Mouse (Mus musculus): ENCODE measurements around the gene Ssh3. TPM values are rescaled to one million over a fixed set of nuclear protein-coding genes. Genes with fewer than 3 reads are reported as not detected.

Gene Ssh3
- 31.8 and 33.6 TPM in 2 replicates for polyA plus RNA-seq (2015; fragmentation: Nextera tagmentation; extraction: Ambion mirVana)

DNA sequence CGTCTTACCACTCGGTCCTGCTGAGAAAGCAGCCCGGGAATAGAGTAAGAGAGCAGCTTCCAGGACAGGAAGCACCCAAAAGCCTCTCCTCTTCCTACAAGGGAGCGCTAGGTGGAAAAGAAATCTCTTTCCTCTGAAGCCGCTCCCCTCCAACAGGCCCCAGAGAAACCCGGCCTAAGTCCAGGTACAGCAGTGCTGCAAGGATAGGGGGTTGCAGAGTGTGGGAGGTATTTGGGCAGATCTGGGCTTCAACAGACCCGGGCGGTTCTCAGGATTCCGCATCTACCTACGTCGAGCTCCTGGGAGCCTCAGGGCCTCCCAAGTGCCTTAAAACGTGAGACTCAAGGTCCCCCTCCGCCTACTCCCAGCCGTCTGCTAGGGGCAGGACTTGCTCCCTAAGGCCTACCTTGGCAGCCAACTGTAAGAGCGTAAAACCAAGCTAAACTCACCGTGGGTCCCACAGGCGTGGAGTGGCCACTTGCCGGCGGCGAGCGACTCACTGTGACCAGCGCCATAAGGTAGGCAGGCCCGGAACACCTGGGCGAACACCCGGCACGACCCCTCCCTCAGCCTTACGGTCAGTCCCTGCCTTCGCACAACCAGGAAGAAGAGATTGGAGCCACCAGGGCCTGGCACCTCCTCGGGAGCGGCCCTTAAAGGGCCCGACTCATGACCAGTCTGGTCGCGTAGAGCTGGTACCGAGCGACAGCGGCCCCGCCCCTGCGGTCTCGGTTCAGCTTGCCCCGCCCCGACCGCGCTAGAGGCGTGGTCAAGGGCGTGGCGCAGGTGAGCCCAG lies at the start of gene Ssh3:
Gene Ssh3 (minus strand): TSS at position 615 of the 796 bp plus-strand sequence.
- 5% methylated on average over 46 of the region's 46 CpGs for WGBS

DNA sequence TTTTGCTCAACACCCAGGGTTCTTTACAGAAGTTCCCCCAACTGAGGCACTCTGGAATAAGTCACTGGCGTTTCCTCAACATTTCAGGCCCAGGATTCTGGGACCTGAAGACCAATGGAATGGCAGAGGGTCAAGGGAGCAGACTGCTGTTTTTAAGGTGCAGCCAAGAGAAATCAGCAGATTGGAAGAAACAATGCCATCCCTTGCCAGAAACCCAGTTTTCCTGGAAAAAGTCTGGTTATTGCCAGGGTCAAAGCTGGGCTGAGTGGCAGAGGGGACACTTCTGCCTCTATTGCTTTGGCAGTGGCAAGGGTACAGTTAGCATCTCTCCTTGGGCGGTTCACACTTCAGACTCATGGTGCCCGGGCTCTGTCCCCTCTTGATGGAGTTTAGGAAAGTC lies 48.2 kb upstream of the Ssh3 start:
- H3K4me2 ChIP-seq (ENCODE audit: low read depth, low read length), result no peak overlapping the region
- no peak overlapping the region for H3K27ac ChIP-seq (ENCODE audit: low read length)
- H3K9me3 ChIP-seq (ENCODE audit: control insufficient read depth, low read length), result no peaks in the 10 kb centered on the region
- H3K4me3 ChIP-seq (ENCODE audit: low read length), result no peak overlapping the region
- no peaks in the 10 kb centered on the region for H3K27me3 ChIP-seq (replicated peaks; ENCODE audit: control insufficient read depth, insufficient read depth, low read length)
- 86% methylated on average over 3 of the region's 3 CpGs for WGBS
- ATAC-seq, result no peak
- peaks cover 34% of the 10 kb centered on the region for H3K36me3 ChIP-seq (ENCODE audit: control insufficient read depth, insufficient read depth, low read length)
- 0 out of 2 replicates have a peak, but pooled peaks cover 4% of the 10 kb centered on the region for H3K4me1 ChIP-seq (ENCODE audit: control insufficient read depth, insufficient read depth, low read length)
- no peak overlapping the region for H3K9ac ChIP-seq (ENCODE audit: low read depth, low read length)

More for the DNA sequence above, at the start of gene Ssh3:
- Histone ChIP-seq H3K9ac (ENCODE audit: low read depth, low read length) (peak within 1 kb of the TSS; percentile 76), H3K9me3 (ENCODE audit: control insufficient read depth, low read length) (no peaks in the 10 kb centered on the region), H3K4me3 (ENCODE audit: low read length) (peak within 1 kb of the TSS; percentile 60), H3K27me3 (replicated peaks; ENCODE audit: control insufficient read depth, insufficient read depth, low read length) (no peaks in the 10 kb centered on the region), H3K4me1 (ENCODE audit: control insufficient read depth, insufficient read depth, low read length) (peaks cover 12% of the 10 kb centered on the region), H3K4me2 (ENCODE audit: low read depth, low read length) (peak within 1 kb of the TSS; percentile 66), H3K27ac (ENCODE audit: low read length) (peak within 1 kb of the TSS; percentile 39), H3K36me3 (ENCODE audit: control insufficient read depth, insufficient read depth, low read length) (no peaks in the 10 kb centered on the region)
- peak; percentile 99 for ATAC-seq

- H3K4me1 ChIP-seq (ENCODE audit: control insufficient read depth, insufficient read depth, low read length), result 0 out of 2 replicates have a peak, but pooled peaks cover 4% of the 10 kb centered on the region
- no peaks in the 10 kb centered on the region for H3K9me3 ChIP-seq (ENCODE audit: control insufficient read depth, low read length)
- H3K4me2 ChIP-seq (ENCODE audit: low read depth, low read length), result no peak overlapping the region
- H3K27ac ChIP-seq (ENCODE audit: low read length), result peak overlapping the region; percentile 52; the same call in 1 of the 2 replicates
- no peak overlapping the region for H3K4me3 ChIP-seq (ENCODE audit: low read length)
- H3K36me3 ChIP-seq (ENCODE audit: control insufficient read depth, insufficient read depth, low read length), result peaks cover 23% of the 10 kb centered on the region
- ATAC-seq, result peak; percentile 39; the same call in 1 of the 2 replicates
- WGBS, result 48% methylated on average over 6 of the region's 6 CpGs
- no peaks in the 10 kb centered on the region for H3K27me3 ChIP-seq (replicated peaks; ENCODE audit: control insufficient read depth, insufficient read depth, low read length)
- no peak overlapping the region for H3K9ac ChIP-seq (ENCODE audit: low read depth, low read length)
These were observed 46.4 kb upstream of the Ssh3 start for GRCm38 (mm10) chr19:4315223-4315944.

DNA sequence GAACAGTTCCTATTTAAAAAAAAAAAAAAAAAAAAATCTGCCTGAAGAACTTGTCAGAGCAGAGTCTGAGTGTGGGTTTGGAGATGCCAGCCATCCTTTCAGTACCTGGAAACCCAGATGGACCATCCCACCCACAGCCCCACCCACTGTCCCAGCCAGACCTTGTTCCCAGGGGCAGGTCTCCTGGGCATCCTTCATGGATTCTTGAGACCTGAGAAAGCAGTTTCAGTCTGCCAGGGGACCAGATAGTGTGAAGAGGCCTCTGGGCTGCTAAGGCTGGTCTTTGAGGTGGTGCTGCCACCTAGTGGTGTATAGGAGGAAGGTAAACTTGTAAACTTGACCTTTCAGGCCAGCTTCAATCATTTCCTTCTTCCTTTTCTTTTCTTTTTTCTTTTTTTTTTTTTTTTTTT lies 40.8 kb upstream of the Ssh3 start:
- no peak overlapping the region for H3K4me3 ChIP-seq (ENCODE audit: low read length)
- H3K9ac ChIP-seq (ENCODE audit: low read depth, low read length), result no peak overlapping the region
- H3K27ac ChIP-seq (ENCODE audit: low read length), result no peak overlapping the region
- H3K9me3 ChIP-seq (ENCODE audit: control insufficient read depth, low read length), result no peaks in the 10 kb centered on the region
- no peaks in the 10 kb centered on the region for H3K36me3 ChIP-seq (ENCODE audit: control insufficient read depth, insufficient read depth, low read length)
- H3K27me3 ChIP-seq (replicated peaks; ENCODE audit: control insufficient read depth, insufficient read depth, low read length), result no peaks in the 10 kb centered on the region
- no peak for ATAC-seq
- H3K4me2 ChIP-seq (ENCODE audit: low read depth, low read length), result no peak overlapping the region
- H3K4me1 ChIP-seq (ENCODE audit: control insufficient read depth, insufficient read depth, low read length), result peaks cover 7% of the 10 kb centered on the region

DNA sequence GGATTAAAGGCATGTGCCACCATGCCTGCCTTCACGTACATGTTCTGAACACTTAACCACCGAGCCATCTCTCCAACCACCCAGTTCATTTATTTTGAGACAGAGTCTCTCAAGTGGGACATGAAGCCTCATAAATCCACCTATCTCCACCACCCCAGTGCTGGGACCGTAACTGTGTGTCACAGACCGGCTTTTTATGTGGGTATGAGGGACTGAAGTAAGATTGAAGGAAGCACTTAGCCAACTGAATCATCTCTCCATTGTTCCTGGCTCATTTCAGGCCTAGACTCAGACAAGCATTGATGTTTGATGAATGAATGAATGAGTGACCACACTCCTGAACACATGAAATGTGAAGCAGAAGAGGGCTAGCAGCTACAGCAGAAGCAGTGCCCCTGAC lies 40.3 kb upstream of the Ssh3 start:
- no peak for ATAC-seq
- Histone ChIP-seq H3K27me3 (replicated peaks; ENCODE audit: control insufficient read depth, insufficient read depth, low read length) (no peaks in the 10 kb centered on the region), H3K9ac (ENCODE audit: low read depth, low read length) (no peak overlapping the region), H3K36me3 (ENCODE audit: control insufficient read depth, insufficient read depth, low read length) (no peaks in the 10 kb centered on the region), H3K4me1 (ENCODE audit: control insufficient read depth, insufficient read depth, low read length) (peaks cover 12% of the 10 kb centered on the region), H3K27ac (ENCODE audit: low read length) (no peak overlapping the region), H3K9me3 (ENCODE audit: control insufficient read depth, low read length) (no peaks in the 10 kb centered on the region), H3K4me3 (ENCODE audit: low read length) (no peak overlapping the region), H3K4me2 (ENCODE audit: low read depth, low read length) (no peak overlapping the region)
- WGBS, result 94% methylated on average over 4 of the region's 4 CpGs

- Histone ChIP-seq H3K4me1 (ENCODE audit: control insufficient read depth, insufficient read depth, low read length) (peaks cover 41% of the 10 kb centered on the region), H3K4me3 (ENCODE audit: low read length) (peak within 1 kb of the TSS; percentile 60)
These were observed 37.2 kb upstream of the Ssh3 start, which contains the start of gene Grk2 for GRCm38 (mm10) chr19:4306190-4306577. Grk2 (minus strand) TSS chr19:4306222.

GRCm38 (mm10) chr19:4305491-4306189 lies 36.7 kb upstream of the Ssh3 start:
- peak; percentile 79 for ATAC-seq
- H3K4me1 ChIP-seq (ENCODE audit: control insufficient read depth, insufficient read depth, low read length), result peaks cover 46% of the 10 kb centered on the region
- H3K27ac ChIP-seq (ENCODE audit: low read length), result peak overlapping the region; percentile 56
- no peaks in the 10 kb centered on the region for H3K9me3 ChIP-seq (ENCODE audit: control insufficient read depth, low read length)
- WGBS, result under 1% methylated on average over 61 of the region's 68 CpGs
- peak overlapping the region; percentile 83 for H3K9ac ChIP-seq (ENCODE audit: low read depth, low read length)
- H3K27me3 ChIP-seq (replicated peaks; ENCODE audit: control insufficient read depth, insufficient read depth, low read length), result no peaks in the 10 kb centered on the region
- H3K4me3 ChIP-seq (ENCODE audit: low read length), result peak overlapping the region; percentile 60
- H3K36me3 ChIP-seq (ENCODE audit: control insufficient read depth, insufficient read depth, low read length), result no peaks in the 10 kb centered on the region
- peak overlapping the region; percentile 76 for H3K4me2 ChIP-seq (ENCODE audit: low read depth, low read length)

More at GRCm38 (mm10) chr19:4306190-4306577, 37.2 kb upstream of the Ssh3 start, which contains the start of gene Grk2:
- H3K9ac ChIP-seq (ENCODE audit: low read depth, low read length), result peak within 1 kb of the TSS; percentile 83
- WGBS, result 0% methylated on average over 20 of the region's 46 CpGs
- no peaks in the 10 kb centered on the region for H3K36me3 ChIP-seq (ENCODE audit: control insufficient read depth, insufficient read depth, low read length)
- ATAC-seq, result peak; percentile 84
- no peaks in the 10 kb centered on the region for H3K27me3 ChIP-seq (replicated peaks; ENCODE audit: control insufficient read depth, insufficient read depth, low read length)
- H3K9me3 ChIP-seq (ENCODE audit: control insufficient read depth, low read length), result no peaks in the 10 kb centered on the region
- H3K27ac ChIP-seq (ENCODE audit: low read length), result peak within 1 kb of the TSS; percentile 56
- H3K4me2 ChIP-seq (ENCODE audit: low read depth, low read length), result peak within 1 kb of the TSS; percentile 76

GRCm38 (mm10) chr19:4304871-4305321 lies 35.9 kb upstream of the Ssh3 start:
- Histone ChIP-seq H3K9me3 (ENCODE audit: control insufficient read depth, low read length) (no peaks in the 10 kb centered on the region), H3K4me2 (ENCODE audit: low read depth, low read length) (peak overlapping the region; percentile 76), H3K27ac (ENCODE audit: low read length) (peak overlapping the region; percentile 56), H3K9ac (ENCODE audit: low read depth, low read length) (peak overlapping the region; percentile 83), H3K27me3 (replicated peaks; ENCODE audit: control insufficient read depth, insufficient read depth, low read length) (no peaks in the 10 kb centered on the region), H3K4me1 (ENCODE audit: control insufficient read depth, insufficient read depth, low read length) (peaks cover 54% of the 10 kb centered on the region), H3K4me3 (ENCODE audit: low read length) (peak overlapping the region; percentile 60), H3K36me3 (ENCODE audit: control insufficient read depth, insufficient read depth, low read length) (no peaks in the 10 kb centered on the region)
- 38% methylated on average over 4 of the region's 4 CpGs for WGBS
- ATAC-seq, result peak; percentile 9; the same call in 1 of the 2 replicates
